In the genomic region with DNA sequence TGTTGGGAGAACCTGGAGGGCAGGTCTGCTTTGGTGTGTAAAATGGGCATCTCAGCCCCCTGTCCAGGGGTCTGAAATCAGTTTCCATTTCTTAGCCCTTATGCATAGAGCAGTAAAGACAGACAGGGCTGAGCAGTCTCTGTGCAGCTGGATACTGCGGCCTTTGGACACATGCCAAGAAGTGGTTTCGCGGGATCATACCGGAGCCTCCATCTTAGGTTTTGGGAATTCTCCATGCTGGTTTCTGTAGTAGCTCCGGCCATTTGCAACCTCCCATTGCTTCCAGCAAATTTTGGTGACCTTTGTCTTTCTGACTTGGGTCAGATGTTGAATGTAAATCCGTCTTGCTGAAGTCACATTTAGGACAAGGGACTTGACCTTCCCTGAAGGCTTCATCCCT, we compare ENCODE assay signal across 19 mouse cellular contexts. TPM values are rescaled to one million over a fixed set of nuclear protein-coding genes. Genes with fewer than 3 reads are reported as not detected.
A peak's percentile ranks its signal among the peaks of the same experiment; 100 is the strongest.
DNase-seq lines count a peak whose midpoint lies in the region; ATAC-seq and TF ChIP-seq lines count a peak whose summit lies in the region.
"Had no signal": no experiment of that assay in that cellular context is flagged by ENCODE, and none has a peak within 500 bp of the region (broad histone marks: within the 10 kb centered on the region; RNA-seq: fewer than 3 reads in every experiment).

No protein-coding gene starts in this region.

- no peak for ATAC-seq in kidney, embryonic 16.5 days (ENCODE audit: low FRiP score, low TSS enrichment)
- ATAC-seq in midbrain, postnatal 0 days (ENCODE audit: low FRiP score) = no peak
- ATAC-seq: inflammation-experienced regulatory T-cells, adult 6 months; liver, postnatal 0 days had no signal

- peak; percentile 19 for DNase-seq in cerebellum, adult 9-11 months
- DNase-seq in cerebellum, adult 11 months = no peak
- peak; percentile 29 for DNase-seq in kidney, adult 11 months
- peak; percentile 23 for DNase-seq in right cerebral cortex, postnatal 4 days
- DNase-seq in right cerebral cortex, adult 18-20 months = no peak
- DNase-seq in frontal cortex, postnatal 14 days (ENCODE audit: low spot score in 2 of 2) = no peak
- DNase-seq in midbrain, postnatal 0 days (ENCODE audit: low spot score) = no peak
- DNase-seq: cerebellum, adult 9-10 months; liver, postnatal 0 days; right cerebral cortex, postnatal 14 days had no signal

- no peak overlapping the region for H3K4me2 ChIP-seq in kidney, embryonic 16.5 days (replicated peaks; ENCODE audit: low read depth, low read length)
- H3K4me2 ChIP-seq in midbrain, postnatal 0 days (ENCODE audit: low read depth, low read length, poor library complexity, severe bottlenecking) = no peak overlapping the region
- H3K4me2 ChIP-seq: embryonic facial prominence, embryonic 15.5 days; heart, embryonic 13.5 days had no signal

- no peak overlapping the region for H3K4me3 ChIP-seq in kidney, embryonic 16.5 days (ENCODE audit: low read length)
- no peak overlapping the region for H3K4me3 ChIP-seq in midbrain, postnatal 0 days (ENCODE audit: low read depth, low read length)
- H3K4me3 ChIP-seq: embryonic facial prominence, embryonic 15.5 days; heart, embryonic 13.5 days had no signal

- no peak overlapping the region for H3K9ac ChIP-seq in kidney, embryonic 16.5 days (replicated peaks; ENCODE audit: low read length)
- H3K9ac ChIP-seq in midbrain, postnatal 0 days (replicated peaks; ENCODE audit: low read length, poor library complexity, severe bottlenecking) = no peak overlapping the region
- H3K9ac ChIP-seq: embryonic facial prominence, embryonic 15.5 days; heart, embryonic 13.5 days; liver, postnatal 0 days had no signal

- H3K4me1 ChIP-seq in kidney, embryonic 16.5 days (ENCODE audit: insufficient read depth, low read length) = peaks cover 52% of the 10 kb centered on the region
- H3K4me1 ChIP-seq in midbrain, postnatal 0 days (ENCODE audit: insufficient read depth, low read length) = no peaks in the 10 kb centered on the region

- H3K27me3 ChIP-seq in kidney, embryonic 16.5 days (ENCODE audit: insufficient read depth, low read length) = no peaks in the 10 kb centered on the region
- no peaks in the 10 kb centered on the region for H3K27me3 ChIP-seq in midbrain, postnatal 0 days (ENCODE audit: insufficient read depth, low read length)
- H3K27me3 ChIP-seq: embryonic facial prominence, embryonic 15.5 days; heart, embryonic 13.5 days had no signal

- WGBS in kidney, embryonic 16.5 days = 36% methylated on average over 6 of the region's 6 CpGs
- 53% methylated on average over 6 of the region's 6 CpGs for WGBS in midbrain, postnatal 0 days

- no peak for TF ChIP-seq CTCF in midbrain, postnatal 0 days (IDR thresholded peaks at IDR 0.05)

- no peaks in the 10 kb centered on the region for H3K36me3 ChIP-seq in kidney, embryonic 16.5 days (ENCODE audit: insufficient read depth, low read length)
- no peaks in the 10 kb centered on the region for H3K36me3 ChIP-seq in midbrain, postnatal 0 days (ENCODE audit: insufficient read depth, low read length)
- H3K36me3 ChIP-seq: embryonic facial prominence, embryonic 15.5 days; heart, embryonic 13.5 days had no signal

- H3K9me3 ChIP-seq in kidney, embryonic 16.5 days (ENCODE audit: low read length) = no peaks in the 10 kb centered on the region
- no peaks in the 10 kb centered on the region for H3K9me3 ChIP-seq in midbrain, postnatal 0 days (ENCODE audit: low read length)
- H3K9me3 ChIP-seq: embryonic facial prominence, embryonic 15.5 days; heart, embryonic 13.5 days had no signal

- H3K27ac ChIP-seq in kidney, embryonic 16.5 days (ENCODE audit: low read length) = no peak overlapping the region
- no peak overlapping the region for H3K27ac ChIP-seq in midbrain, postnatal 0 days (ENCODE audit: low read depth, low read length)
- H3K27ac ChIP-seq: embryonic facial prominence, embryonic 15.5 days; heart, embryonic 13.5 days had no signal

RNA-seq across cellular contexts. Expression of a gene that starts 10.8 kb away (rescaled TPM):
- polyA plus RNA-seq in kidney, embryonic 16.5 days (2015; fragmentation: Nextera tagmentation; extraction: Ambion mirVana) = 431 and 491 TPM in 2 replicates
- 114 and 119 TPM in 2 replicates for total RNA-seq in midbrain, postnatal 0 days (2014; rRNA removed)
- polyA plus RNA-seq in midbrain, postnatal 0 days (2015; fragmentation: Nextera tagmentation; extraction: Ambion mirVana) = 46.2 and 49.7 TPM in 2 replicates

RNA-seq across cellular contexts. Expression of a gene that starts 22.7 kb away (rescaled TPM):
- 18.2 and 18.5 TPM in 2 replicates for polyA plus RNA-seq in kidney, embryonic 16.5 days (2015; fragmentation: Nextera tagmentation; extraction: Ambion mirVana)
- 0.24 TPM in 1 of 2 replicates, not detected in the other for total RNA-seq in midbrain, postnatal 0 days (2014; rRNA removed)
- 0.18 and 0.27 TPM in 2 replicates for polyA plus RNA-seq in midbrain, postnatal 0 days (2015; fragmentation: Nextera tagmentation; extraction: Ambion mirVana)
- total RNA-seq: megakaryocyte-erythroid progenitor cell, adult 5-6 weeks had no signal
- polyA plus RNA-seq: C2C12; inflammation-experienced regulatory T-cells, adult 6 months had no signal

RNA-seq across cellular contexts. Expression of a gene that starts 30.8 kb away (rescaled TPM):
- 7.9 and 8.2 TPM in 2 replicates for polyA plus RNA-seq in kidney, embryonic 16.5 days (2015; fragmentation: Nextera tagmentation; extraction: Ambion mirVana)
- 5.9 and 7.5 TPM in 2 replicates for total RNA-seq in midbrain, postnatal 0 days (2014; rRNA removed)
- polyA plus RNA-seq in midbrain, postnatal 0 days (2015; fragmentation: Nextera tagmentation; extraction: Ambion mirVana) = 11.7 and 14.6 TPM in 2 replicates
- total RNA-seq: gastrocnemius, adult 18-20 months had no signal
- polyA plus RNA-seq: C2C12; inflammation-experienced regulatory T-cells, adult 6 months had no signal

RNA-seq across cellular contexts. Expression of a gene that starts 31.0 kb away (rescaled TPM):
- 72.7 and 78.6 TPM in 2 replicates for polyA plus RNA-seq in kidney, embryonic 16.5 days (2015; fragmentation: Nextera tagmentation; extraction: Ambion mirVana)
- 494 and 539 TPM in 2 replicates for total RNA-seq in midbrain, postnatal 0 days (2014; rRNA removed)
- 350 and 358 TPM in 2 replicates for polyA plus RNA-seq in midbrain, postnatal 0 days (2015; fragmentation: Nextera tagmentation; extraction: Ambion mirVana)

RNA-seq across cellular contexts. Expression of a gene that starts 42.6 kb away (rescaled TPM):
- 0.60 and 0.76 TPM in 2 replicates for polyA plus RNA-seq in kidney, embryonic 16.5 days (2015; fragmentation: Nextera tagmentation; extraction: Ambion mirVana)
- not detected in 2 replicates for total RNA-seq in midbrain, postnatal 0 days (2014; rRNA removed)
- polyA plus RNA-seq in midbrain, postnatal 0 days (2015; fragmentation: Nextera tagmentation; extraction: Ambion mirVana) = not detected in 2 replicates
- total RNA-seq: gastrocnemius, adult 18-20 months; left cerebral cortex, adult 18-20 months had no signal
- polyA plus RNA-seq: C2C12; inflammation-experienced regulatory T-cells, adult 6 months; neural tube, embryonic 11.5 days had no signal

Comparison
In these comparisons a context has a peak if more than half of its experiments do, and no peak if none do; other contexts are left out.
1. DNase-seq: peak in cerebellum, adult 9-11 months (single experiment), kidney, adult 11 months (single experiment) and right cerebral cortex, postnatal 4 days (single experiment); none in cerebellum, adult 11 months (single experiment), right cerebral cortex, adult 18-20 months (single experiment), frontal cortex, postnatal 14 days (0 of 2) and midbrain, postnatal 0 days (single experiment).
2. RNA of a gene that starts 22.7 kb away (polyA plus RNA-seq): 18.2 to 18.5 TPM in kidney, embryonic 16.5 days; 0.18 to 0.27 TPM in midbrain, postnatal 0 days; every median in the first group is over 10 times any median in the second.